Mouse (Mus musculus) heart, embryonic 11.5 days (tissue): ENCODE data around the gene Tspan13. TPM values are rescaled to one million over a fixed set of nuclear protein-coding genes. Genes with fewer than 3 reads are reported as not detected.

Experiments used
- ATAC-seq: fragments of 200-750 bp; cut with Nextera tagmentation; replicated peaks from 2 replicates; pipeline ENCODE4 v1.8.0; 2017; ENCODE audit warnings: moderate library complexity; ENCODE audit not compliant: insufficient number of reproducible peaks, low FRiP score, low TSS enrichment
- H3K27ac ChIP-seq: fragments of 300-500 bp; sonication (generic); 2 replicates; pipeline ENCODE4 v1.5.1; 2014; ENCODE audit warnings: mild to moderate bottlenecking, low read depth, low read length
- H3K27me3 ChIP-seq: fragments of 300-500 bp; sonication (generic); 2 replicates; pipeline ENCODE4 v1.6.1; 2014; ENCODE audit warnings: mild to moderate bottlenecking, low read length, mixed read lengths; ENCODE audit not compliant: control insufficient read depth, insufficient read depth
- H3K36me3 ChIP-seq: fragments of 300-500 bp; sonication (generic); 2 replicates; pipeline ENCODE4 v1.6.1; 2014; ENCODE audit warnings: mild to moderate bottlenecking, low read length, moderate library complexity, mixed read lengths; ENCODE audit not compliant: control insufficient read depth, insufficient read depth
- H3K4me1 ChIP-seq: fragments of 300-500 bp; sonication (generic); 2 replicates; pipeline ENCODE4 v1.6.1; 2014; ENCODE audit warnings: low read length; ENCODE audit not compliant: control insufficient read depth, insufficient read depth
- H3K4me2 ChIP-seq: fragments of 300-500 bp; sonication (generic); 2 replicates; pipeline ENCODE4 v1.6.1; 2014; ENCODE audit warnings: mild to moderate bottlenecking, moderate library complexity
- H3K4me3 ChIP-seq: fragments of 300-500 bp; sonication (generic); 2 replicates; pipeline ENCODE4 v1.5.1; 2014; ENCODE audit warnings: low read depth, low read length
- H3K9ac ChIP-seq: fragments of 300-500 bp; sonication (generic); 2 replicates; pipeline ENCODE4 v1.6.1; 2014; ENCODE audit warnings: mild to moderate bottlenecking, low read depth, low read length, moderate library complexity
- H3K9me3 ChIP-seq: fragments of 300-500 bp; sonication (generic); replicated peaks from 2 replicates; pipeline ENCODE4 v1.6.1; 2016; ENCODE audit warnings: low read length; ENCODE audit not compliant: control insufficient read depth
- WGBS: fragments of 180-500 bp; shearing (Covaris S2); extraction: QIAGEN DNeasy Blood & Tissue Kit; methylation state at CpG from one replicate; pipeline ENCODE4 v1.1.7; 2014; ENCODE audit not compliant: insufficient replicate concordance; 5-methylcytosine and 5-hydroxymethylcytosine counted together
- polyA plus RNA-seq: library from polyadenylated mRNA; unstranded; fragments of >200 nt; fragmentation: Nextera tagmentation; extraction: Ambion mirVana; gene quantifications from 2 replicates; pipeline ENCODE4 v1.2.1, GENCODE M21; 2014

The Tspan13 gene
- polyA plus RNA-seq, 1 experiment from 2014 or later: 77.2 TPM

GRCm38 (mm10) chr12:36028968-36029645 is 13.2 kb downstream of the Tspan13 start:
- ATAC-seq: no peak
- Histone ChIP-seq H3K9ac (no peak overlapping the region), H3K4me1 (0 out of 2 replicates have a peak, but pooled peaks cover 3% of the 10 kb centered on the region), H3K9me3 (no peaks in the 10 kb centered on the region), H3K27me3 (no peaks in the 10 kb centered on the region), H3K27ac (no peak overlapping the region), H3K4me3 (no peak overlapping the region), H3K36me3 (no peaks in the 10 kb centered on the region), H3K4me2 (no peak overlapping the region)
- WGBS: 56% methylated on average over 5 of the region's 5 CpGs

GRCm38 (mm10) chr12:36027171-36027570 is 15.1 kb downstream of the Tspan13 start:
- no peak overlapping the region for H3K9ac ChIP-seq
- WGBS: 74% methylated on average over 2 of the region's 2 CpGs
- no peaks in the 10 kb centered on the region for H3K27me3 ChIP-seq

GRCm38 (mm10) chr12:36026126-36026525 is 16.2 kb downstream of the Tspan13 start:
- Histone ChIP-seq H3K4me3 (no peak overlapping the region), H3K36me3 (no peaks in the 10 kb centered on the region), H3K4me2 (no peak overlapping the region), H3K4me1 (0 out of 2 replicates have a peak, but pooled peaks cover 3% of the 10 kb centered on the region), H3K9ac (no peak overlapping the region), H3K9me3 (no peaks in the 10 kb centered on the region), H3K27me3 (no peaks in the 10 kb centered on the region), H3K27ac (no peak overlapping the region)
- 89% methylated on average over 4 of the region's 4 CpGs for WGBS
- ATAC-seq: no peak

More at GRCm38 (mm10) chr12:36027171-36027570, 15.1 kb downstream of the Tspan13 start:
- H3K4me3 ChIP-seq: no peak overlapping the region
- ATAC-seq: no peak
- 0 out of 2 replicates have a peak, but pooled peaks cover 3% of the 10 kb centered on the region for H3K4me1 ChIP-seq
- H3K36me3 ChIP-seq: no peaks in the 10 kb centered on the region
- H3K4me2 ChIP-seq: no peak overlapping the region
- H3K27ac ChIP-seq: no peak overlapping the region
- no peaks in the 10 kb centered on the region for H3K9me3 ChIP-seq

- H3K4me3 ChIP-seq: no peak overlapping the region
- WGBS: 93% methylated on average over 2 of the region's 2 CpGs
- H3K9me3 ChIP-seq: no peaks in the 10 kb centered on the region
- H3K27ac ChIP-seq: no peak overlapping the region
- no peaks in the 10 kb centered on the region for H3K27me3 ChIP-seq
- H3K9ac ChIP-seq: no peak overlapping the region
- H3K4me1 ChIP-seq: no peaks in the 10 kb centered on the region
- no peak for ATAC-seq
- H3K4me2 ChIP-seq: no peak overlapping the region
- peaks cover 4% of the 10 kb centered on the region; the same call in 1 of the 2 replicates for H3K36me3 ChIP-seq
Measured at GRCm38 (mm10) chr12:36020710-36021109, 21.6 kb downstream of the Tspan13 start.

GRCm38 (mm10) chr12:36020081-36020480 is 22.2 kb downstream of the Tspan13 start:
- 76% methylated on average over 3 of the region's 3 CpGs for WGBS
- Histone ChIP-seq H3K9me3 (no peaks in the 10 kb centered on the region), H3K27ac (no peak overlapping the region), H3K4me3 (no peak overlapping the region), H3K9ac (no peak overlapping the region), H3K4me2 (no peak overlapping the region), H3K27me3 (no peaks in the 10 kb centered on the region), H3K36me3 (peaks cover 5% of the 10 kb centered on the region; the same call in 1 of the 2 replicates), H3K4me1 (no peaks in the 10 kb centered on the region)
- no peak for ATAC-seq

- Histone ChIP-seq H3K4me1 (no peaks in the 10 kb centered on the region), H3K27me3 (no peaks in the 10 kb centered on the region), H3K4me3 (no peak overlapping the region), H3K4me2 (no peak overlapping the region), H3K9me3 (no peaks in the 10 kb centered on the region), H3K36me3 (peaks cover 5% of the 10 kb centered on the region; the same call in 1 of the 2 replicates), H3K9ac (no peak overlapping the region), H3K27ac (no peak overlapping the region)
- WGBS: 83% methylated on average over 4 of the region's 4 CpGs
- ATAC-seq: no peak
Measured at GRCm38 (mm10) chr12:36019572-36019971, 22.7 kb downstream of the Tspan13 start.

DNA sequence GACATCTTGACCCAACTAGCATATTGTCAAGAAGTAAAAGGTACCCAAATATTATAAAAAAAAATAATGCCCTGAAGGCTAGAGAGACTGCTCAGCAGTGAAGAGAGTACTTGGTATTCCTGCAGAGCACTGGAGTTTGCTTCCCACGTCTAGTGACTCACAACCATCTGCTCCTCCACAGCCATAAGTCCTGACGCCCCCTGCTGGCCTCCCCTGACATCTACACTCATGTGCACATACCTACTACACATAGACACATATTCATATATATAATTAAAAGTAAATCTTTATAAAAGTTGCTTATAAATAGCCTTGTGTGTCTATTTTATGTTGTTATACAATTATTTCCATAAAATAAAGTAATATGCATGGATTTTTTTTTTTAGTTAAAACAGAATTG is 24.5 kb downstream of the Tspan13 start:
- H3K4me1 ChIP-seq: no peaks in the 10 kb centered on the region

GRCm38 (mm10) chr12:36013216-36013910 is 28.9 kb downstream of the Tspan13 start:
- no peak overlapping the region for H3K9ac ChIP-seq
- no peak overlapping the region for H3K4me3 ChIP-seq
- peaks cover 2% of the 10 kb centered on the region; the same call in 1 of the 2 replicates for H3K36me3 ChIP-seq
- no peaks in the 10 kb centered on the region for H3K4me1 ChIP-seq
- no peaks in the 10 kb centered on the region for H3K27me3 ChIP-seq
- H3K4me2 ChIP-seq: no peak overlapping the region
- 62% methylated on average over 7 of the region's 7 CpGs for WGBS
- no peak for ATAC-seq
- H3K27ac ChIP-seq: no peak overlapping the region
- H3K9me3 ChIP-seq: no peaks in the 10 kb centered on the region

More for the DNA sequence above, 24.5 kb downstream of the Tspan13 start:
- Histone ChIP-seq H3K9me3 (no peaks in the 10 kb centered on the region), H3K9ac (no peak overlapping the region), H3K4me3 (no peak overlapping the region), H3K27ac (no peak overlapping the region), H3K4me2 (no peak overlapping the region), H3K36me3 (peaks cover 5% of the 10 kb centered on the region; the same call in 1 of the 2 replicates), H3K27me3 (no peaks in the 10 kb centered on the region)
- WGBS: 70% methylated on average over 2 of the region's 2 CpGs
- ATAC-seq: no peak
